ENCODE assay signal across 19 mouse cellular contexts in genomic region chr10:10304370-10304769, GRCm38 (mm10).
DNase-seq lines count a peak whose midpoint lies in the region; ATAC-seq and TF ChIP-seq lines count a peak whose summit lies in the region.
"Had no signal": no experiment of that assay in that cellular context is flagged by ENCODE, and none has a peak within 500 bp of the region (broad histone marks: within the 10 kb centered on the region; RNA-seq: fewer than 3 reads in every experiment).

No protein-coding gene starts in this region.

- TF ChIP-seq POLR2A in brain, embryonic 14.5 days (IDR thresholded peaks at IDR 0.05; ENCODE audit: borderline replicate concordance, extremely low read depth, insufficient read depth, insufficient read length, poor library complexity, severe bottlenecking), result no peak

- H3K4me2 ChIP-seq in hindbrain, embryonic 12.5 days (replicated peaks), result no peak overlapping the region
- no peak overlapping the region for H3K4me2 ChIP-seq in hindbrain, postnatal 0 days (ENCODE audit: low read depth, low read length)
- H3K4me2 ChIP-seq: embryonic facial prominence, embryonic 13.5 days; forebrain, embryonic 13.5 days; heart, embryonic 12.5 days; hindbrain, embryonic 15.5 days had no signal

- H3K4me1 ChIP-seq in hindbrain, embryonic 12.5 days, result no peaks in the 10 kb centered on the region
- no peaks in the 10 kb centered on the region for H3K4me1 ChIP-seq in hindbrain, postnatal 0 days (ENCODE audit: insufficient read depth, low read length)

- H3K27ac ChIP-seq in hindbrain, embryonic 12.5 days, result no peak overlapping the region
- no peak overlapping the region for H3K27ac ChIP-seq in hindbrain, postnatal 0 days
- H3K27ac ChIP-seq: embryonic facial prominence, embryonic 13.5 days; forebrain, embryonic 13.5 days; gastrocnemius, adult 2 months; hindbrain, embryonic 15.5 days had no signal

- peak; percentile 71 for ATAC-seq in hindbrain, embryonic 12.5 days (ENCODE audit: low FRiP score)
- no peak for ATAC-seq in hindbrain, postnatal 0 days
- ATAC-seq in activated CD4-positive, CD25-positive, alpha-beta regulatory T cell, adult 4 months, result no peak
- ATAC-seq: CD4-positive, CD25-positive, alpha-beta regulatory T cell, adult 4 months; forebrain, embryonic 13.5 days had no signal

- no peaks in the 10 kb centered on the region for H3K9me3 ChIP-seq in hindbrain, embryonic 12.5 days (replicated peaks)
- H3K9me3 ChIP-seq in hindbrain, postnatal 0 days (ENCODE audit: low read length), result no peaks in the 10 kb centered on the region
- H3K9me3 ChIP-seq: embryonic facial prominence, embryonic 13.5 days; forebrain, embryonic 13.5 days; G1E; heart, embryonic 12.5 days; hindbrain, embryonic 15.5 days had no signal

- 56% methylated on average over 4 of the region's 4 CpGs for WGBS in hindbrain, embryonic 12.5 days
- WGBS in hindbrain, postnatal 0 days, result 40% methylated on average over 4 of the region's 4 CpGs

- no peak overlapping the region for H3K9ac ChIP-seq in hindbrain, embryonic 12.5 days
- H3K9ac ChIP-seq in hindbrain, postnatal 0 days (replicated peaks; ENCODE audit: low read length), result no peak overlapping the region
- H3K9ac ChIP-seq: embryonic facial prominence, embryonic 13.5 days; forebrain, embryonic 13.5 days; heart, embryonic 12.5 days; hindbrain, embryonic 15.5 days had no signal

- no peak for TF ChIP-seq CTCF in hindbrain, postnatal 0 days (IDR thresholded peaks at IDR 0.05; ENCODE audit: low read depth)
- no peak for TF ChIP-seq CTCF in brain, embryonic 14.5 days (IDR thresholded peaks at IDR 0.05; ENCODE audit: borderline replicate concordance, extremely low read depth, insufficient read depth, insufficient read length)

- no peaks in the 10 kb centered on the region for H3K27me3 ChIP-seq in hindbrain, embryonic 12.5 days
- H3K27me3 ChIP-seq in hindbrain, postnatal 0 days (ENCODE audit: insufficient read depth, low read length), result no peaks in the 10 kb centered on the region
- H3K27me3 ChIP-seq: embryonic facial prominence, embryonic 13.5 days; forebrain, embryonic 13.5 days; heart, embryonic 12.5 days; hindbrain, embryonic 15.5 days had no signal

- no peaks in the 10 kb centered on the region for H3K36me3 ChIP-seq in hindbrain, embryonic 12.5 days
- H3K36me3 ChIP-seq in hindbrain, postnatal 0 days (ENCODE audit: insufficient read depth, low read length), result no peaks in the 10 kb centered on the region
- H3K36me3 ChIP-seq: embryonic facial prominence, embryonic 13.5 days; G1E; heart, embryonic 12.5 days; hindbrain, embryonic 15.5 days had no signal

- no peak overlapping the region for H3K4me3 ChIP-seq in hindbrain, embryonic 12.5 days
- H3K4me3 ChIP-seq in hindbrain, postnatal 0 days (ENCODE audit: low read length), result no peak overlapping the region
- H3K4me3 ChIP-seq: embryonic facial prominence, embryonic 13.5 days; forebrain, embryonic 13.5 days; gastrocnemius, adult 2 months; heart, embryonic 12.5 days; hindbrain, embryonic 15.5 days had no signal

- no peak for DNase-seq in hindbrain, postnatal 0 days (ENCODE audit: low spot score)
- peak; percentile 18 for DNase-seq in MN1 (ENCODE audit: low spot score)
- peak; percentile 29 for DNase-seq in brain, embryonic 14.5 days (ENCODE audit: low read depth)
- no peak for DNase-seq in left cerebral cortex, adult 11 months (ENCODE audit: low spot score)
- DNase-seq: B cell, adult 2 months; cerebellum, adult 11-12 months; cerebellum, adult 9-10 months; cerebellum, postnatal 25 days; gastrocnemius, adult 2 months; gastrocnemius, postnatal 25 days; kidney, adult 11 months had no signal

Comparison
In these comparisons a context has a peak if more than half of its experiments do, and no peak if none do; other contexts are left out.
1. DNase-seq: peak in MN1 (single experiment) and brain, embryonic 14.5 days (single experiment); none in hindbrain, postnatal 0 days (single experiment) and left cerebral cortex, adult 11 months (single experiment).